Mouse (Mus musculus) liver, embryonic 15.5 days (tissue): ENCODE results near the gene Gm10972. TPM values are rescaled to one million over a fixed set of nuclear protein-coding genes. Genes with fewer than 3 reads are reported as not detected.
"Not testable (repeated sequence)": the region's sequence is repeated elsewhere in the genome, so short reads cannot be mapped to it uniquely, and the experiment has no call there.

Experiments
- ATAC-seq: fragments of 200-750 bp; cut with Nextera tagmentation; 2 replicates; pipeline ENCODE4 v1.8.0; 2017; ENCODE audit warnings: moderate number of reproducible peaks, mild to moderate bottlenecking, moderate library complexity; ENCODE audit not compliant: insufficient read depth
- H3K27ac ChIP-seq: fragments of 300-500 bp; sonication (generic); replicated peaks from 2 replicates; pipeline ENCODE4 v1.5.1; 2015; ENCODE audit warnings: mild to moderate bottlenecking, inconsistent platforms
- H3K27me3 ChIP-seq: fragments of 300-500 bp; sonication (generic); 2 replicates; pipeline ENCODE4 v1.6.1; 2015; ENCODE audit warnings: mild to moderate bottlenecking, inconsistent platforms
- H3K36me3 ChIP-seq: fragments of 300-500 bp; sonication (generic); replicated peaks from 2 replicates; pipeline ENCODE4 v1.6.1; 2015; ENCODE audit warnings: moderate library complexity, mild to moderate bottlenecking, inconsistent platforms
- H3K4me1 ChIP-seq: fragments of 300-500 bp; sonication (generic); replicated peaks from 2 replicates; pipeline ENCODE4 v1.6.1; 2015; ENCODE audit warnings: inconsistent platforms
- H3K4me2 ChIP-seq: fragments of 300-500 bp; sonication (generic); 2 replicates; pipeline ENCODE4 v1.6.1; 2015; ENCODE audit warnings: moderate library complexity, mild to moderate bottlenecking, inconsistent platforms
- H3K4me3 ChIP-seq: fragments of 300-500 bp; sonication (generic); replicated peaks from 2 replicates; pipeline ENCODE4 v1.5.1; 2015; ENCODE audit warnings: mild to moderate bottlenecking, inconsistent platforms
- H3K9ac ChIP-seq: fragments of 300-500 bp; sonication (generic); 2 replicates; pipeline ENCODE4 v1.6.1; 2015; ENCODE audit warnings: moderate library complexity, mild to moderate bottlenecking, inconsistent platforms
- H3K9me3 ChIP-seq: fragments of 300-500 bp; sonication (generic); replicated peaks from 2 replicates; pipeline ENCODE4 v1.6.1; 2016; ENCODE audit warnings: inconsistent platforms
- WGBS: fragments of 180-500 bp; shearing (Covaris S2); methylation state at CpG from one replicate; pipeline ENCODE4 v1.1.7; 2015; ENCODE audit warnings: mixed read lengths; ENCODE audit not compliant: insufficient replicate concordance; 5-methylcytosine and 5-hydroxymethylcytosine counted together
- polyA plus RNA-seq: library from polyadenylated mRNA; unstranded; fragments of >200 nt; fragmentation: Nextera tagmentation; extraction: Ambion mirVana; gene quantifications from 2 replicates; pipeline ENCODE4 v1.2.1, GENCODE M21; 2015

Gene Gm10972
- polyA plus RNA-seq, 1 experiment from 2014 or later, result not detected

DNA sequence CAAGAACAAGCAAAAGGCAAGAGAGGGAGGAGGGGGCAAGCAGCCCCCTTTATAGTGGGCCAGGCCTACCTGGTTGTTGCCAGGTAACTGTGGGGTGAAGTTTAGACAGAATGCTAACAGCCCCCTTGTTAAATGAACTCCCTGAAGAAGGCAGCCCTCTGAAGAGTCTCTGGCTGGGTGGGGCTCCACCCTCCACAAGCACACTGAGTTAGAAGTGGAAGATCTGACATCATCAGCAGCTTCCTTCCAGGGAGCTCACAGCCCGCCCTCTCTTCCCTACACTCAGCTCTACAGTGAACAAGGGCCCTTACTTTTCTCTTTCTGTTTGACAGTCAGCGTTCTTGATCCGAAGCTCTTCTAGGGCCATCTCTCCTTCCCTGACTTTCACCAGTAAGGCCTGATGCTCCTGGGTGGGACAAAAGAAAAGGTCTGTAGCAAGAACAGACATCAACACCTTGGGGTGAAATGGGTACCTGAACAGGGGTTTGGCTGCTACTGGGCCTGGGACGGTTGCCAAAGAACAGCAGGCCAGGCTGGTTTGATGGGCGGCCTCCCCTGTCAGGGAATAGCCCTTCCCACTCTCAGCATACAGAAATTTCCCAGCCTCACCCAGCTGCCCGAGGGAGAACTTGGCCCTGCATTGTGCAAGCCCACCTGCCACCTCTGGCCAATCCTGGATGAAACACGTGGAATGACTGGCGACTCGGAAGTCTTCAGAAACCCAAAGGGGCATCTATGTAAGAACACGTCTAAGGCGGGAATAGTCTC is 21.0 kb upstream of the Gm10972 start:
- peak overlapping the region; percentile 6; the same call in 1 of the 2 replicates for H3K9ac ChIP-seq
- no peak overlapping the region for H3K4me3 ChIP-seq
- no peaks in the 10 kb centered on the region for H3K27me3 ChIP-seq
- H3K27ac ChIP-seq, result peak overlapping the region; percentile 75
- no peaks in the 10 kb centered on the region for H3K9me3 ChIP-seq
- H3K4me2 ChIP-seq, result peak overlapping the region; percentile 44
- peaks cover 21% of the 10 kb centered on the region for H3K36me3 ChIP-seq
- ATAC-seq, result peak; percentile 57
- WGBS, result 74% methylated on average over 11 of the region's 11 CpGs
- H3K4me1 ChIP-seq, result peaks cover 37% of the 10 kb centered on the region

- H3K27ac ChIP-seq, result peak overlapping the region; percentile 75
- H3K9ac ChIP-seq, result peak overlapping the region; percentile 6; the same call in 1 of the 2 replicates
- 65% methylated on average over 10 of the region's 10 CpGs for WGBS
- no peak overlapping the region for H3K4me3 ChIP-seq
- peaks cover 36% of the 10 kb centered on the region for H3K4me1 ChIP-seq
- peak overlapping the region; percentile 44 for H3K4me2 ChIP-seq
- no peaks in the 10 kb centered on the region for H3K9me3 ChIP-seq
- H3K27me3 ChIP-seq, result no peaks in the 10 kb centered on the region
- peak; percentile 89 for ATAC-seq
- H3K36me3 ChIP-seq, result peaks cover 21% of the 10 kb centered on the region
These were observed 20.4 kb upstream of the Gm10972 start for GRCm38 (mm10) chr3:94622550-94622949.

GRCm38 (mm10) chr3:94624281-94624680 is 18.6 kb upstream of the Gm10972 start:
- no peak for ATAC-seq
- 81% methylated on average over 4 of the region's 4 CpGs for WGBS

GRCm38 (mm10) chr3:94628712-94629111 is 14.2 kb upstream of the Gm10972 start:
- no peak overlapping the region for H3K4me2 ChIP-seq
- H3K36me3 ChIP-seq, result 0 out of 2 replicates have a peak, but pooled peaks cover 7% of the 10 kb centered on the region
- ATAC-seq, result no peak
- 79% methylated on average over 5 of the region's 5 CpGs for WGBS
- no peak overlapping the region for H3K4me3 ChIP-seq
- no peak overlapping the region for H3K27ac ChIP-seq
- H3K9ac ChIP-seq, result no peak overlapping the region
- no peaks in the 10 kb centered on the region for H3K9me3 ChIP-seq
- no peaks in the 10 kb centered on the region for H3K27me3 ChIP-seq
- H3K4me1 ChIP-seq, result peaks cover 3% of the 10 kb centered on the region

More at GRCm38 (mm10) chr3:94624281-94624680, 18.6 kb upstream of the Gm10972 start:
- Histone ChIP-seq H3K4me1 (peaks cover 32% of the 10 kb centered on the region), H3K4me3 (no peak overlapping the region), H3K27me3 (no peaks in the 10 kb centered on the region), H3K9ac (no peak overlapping the region), H3K9me3 (no peaks in the 10 kb centered on the region), H3K36me3 (peaks cover 21% of the 10 kb centered on the region), H3K4me2 (no peak overlapping the region), H3K27ac (no peak overlapping the region)

- no peak overlapping the region for H3K27ac ChIP-seq
- no peaks in the 10 kb centered on the region for H3K9me3 ChIP-seq
- no peak for ATAC-seq
- 72% methylated on average over 3 of the region's 3 CpGs for WGBS
- H3K27me3 ChIP-seq, result no peaks in the 10 kb centered on the region
- H3K4me1 ChIP-seq, result no peaks in the 10 kb centered on the region
- H3K9ac ChIP-seq, result no peak overlapping the region
- 0 out of 2 replicates have a peak, but pooled peaks cover 7% of the 10 kb centered on the region for H3K36me3 ChIP-seq
- no peak overlapping the region for H3K4me3 ChIP-seq
- H3K4me2 ChIP-seq, result no peak overlapping the region
These were observed 13.0 kb upstream of the Gm10972 start for GRCm38 (mm10) chr3:94629876-94630275.

DNA sequence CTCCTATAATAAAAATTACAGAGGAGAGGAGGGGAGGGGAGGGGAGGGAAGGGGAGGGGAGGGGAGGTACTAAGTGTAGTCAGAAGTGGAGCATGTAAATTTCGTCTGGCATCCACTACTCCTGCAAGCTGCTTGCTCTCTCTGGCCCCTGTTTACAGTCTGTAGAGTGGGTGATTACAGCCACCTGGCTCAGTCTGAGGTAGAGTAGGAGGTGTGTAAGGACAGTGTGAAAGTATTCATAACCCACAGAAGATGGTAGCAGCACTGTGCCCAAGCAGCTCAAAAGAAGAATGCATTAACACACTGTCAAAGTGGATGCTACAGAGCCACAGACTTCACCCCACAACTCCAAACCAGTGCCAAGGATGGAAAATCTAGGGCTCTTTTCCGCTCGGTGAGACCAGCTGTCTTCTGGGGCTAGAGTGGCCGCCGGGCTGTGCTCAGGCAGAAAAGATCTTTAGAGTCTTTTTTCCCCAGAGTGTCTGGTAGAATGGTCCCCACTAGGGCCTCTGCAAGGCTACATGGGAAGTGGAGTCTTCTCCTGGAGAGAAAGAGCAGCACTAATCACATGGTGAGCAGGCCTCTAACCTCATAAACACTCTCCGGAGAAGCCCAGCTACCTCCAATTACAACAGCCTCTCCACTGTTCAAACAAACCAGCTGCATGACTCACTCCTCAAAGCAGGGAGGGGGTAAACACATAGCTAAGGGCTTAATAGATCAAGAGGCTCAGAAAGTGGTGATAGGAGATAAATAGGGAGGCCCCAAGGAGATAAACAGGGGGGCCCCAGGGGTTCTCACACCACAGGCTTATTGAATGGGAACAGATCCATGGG is 6.1 kb downstream of the Gm10972 start:
- ATAC-seq, result peak; percentile 79
- Histone ChIP-seq H3K9me3 (no peaks in the 10 kb centered on the region), H3K27me3 (no peaks in the 10 kb centered on the region), H3K4me2 (peak overlapping the region; percentile 48), H3K4me3 (no peak overlapping the region), H3K4me1 (peaks cover 32% of the 10 kb centered on the region), H3K27ac (peak overlapping the region; percentile 63), H3K9ac (peak overlapping the region; percentile 26; the same call in 1 of the 2 replicates), H3K36me3 (no peaks in the 10 kb centered on the region)
- WGBS, result 48% methylated on average over 6 of the region's 6 CpGs

DNA sequence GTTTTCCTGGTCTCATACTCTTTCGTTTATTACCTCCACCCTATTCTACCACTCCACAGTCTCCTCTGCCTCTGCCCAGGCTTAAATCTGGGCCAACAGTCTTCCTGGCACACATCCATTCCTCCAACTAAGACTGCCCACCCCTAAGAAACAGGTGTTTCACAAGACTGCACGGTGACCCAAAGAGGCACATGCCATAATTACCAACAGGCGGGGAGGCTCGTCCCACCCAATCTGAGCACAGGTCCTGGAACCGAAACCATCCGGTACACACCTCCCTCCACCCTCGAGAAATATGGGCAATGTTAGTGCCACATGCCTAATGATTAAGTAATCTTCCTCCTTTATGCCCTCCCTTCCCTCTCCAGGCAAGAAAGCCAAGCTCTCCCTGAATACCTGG is 7.5 kb downstream of the Gm10972 start:
- peaks cover 32% of the 10 kb centered on the region for H3K4me1 ChIP-seq
- no peak overlapping the region for H3K4me2 ChIP-seq
- H3K9ac ChIP-seq, result no peak overlapping the region
- ATAC-seq, result no peak
- H3K27me3 ChIP-seq, result no peaks in the 10 kb centered on the region
- H3K36me3 ChIP-seq, result no peaks in the 10 kb centered on the region
- no peak overlapping the region for H3K27ac ChIP-seq
- H3K9me3 ChIP-seq, result no peaks in the 10 kb centered on the region
- WGBS, result 82% methylated on average over 7 of the region's 7 CpGs
- H3K4me3 ChIP-seq, result no peak overlapping the region

DNA sequence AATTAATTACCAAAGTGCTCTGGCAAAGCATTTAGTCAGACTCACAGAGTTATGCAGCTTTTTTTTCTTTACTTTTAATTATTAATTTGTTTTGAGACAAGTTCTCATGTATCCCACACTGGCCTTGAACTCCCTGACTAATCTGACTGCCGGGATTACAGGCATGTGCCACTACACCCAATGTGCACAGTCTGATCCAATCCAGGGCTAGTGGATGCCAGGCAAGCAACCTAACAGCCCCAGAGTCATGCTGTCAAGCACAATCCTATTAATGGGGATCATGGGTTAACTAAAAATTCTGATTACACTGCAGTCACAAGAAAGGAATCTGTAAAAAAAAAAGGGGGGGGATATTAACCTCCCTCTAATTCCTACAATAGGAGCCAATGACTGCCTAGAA is 11.1 kb downstream of the Gm10972 start:
- not testable (repeated sequence) for H3K27me3 ChIP-seq, H3K4me2 ChIP-seq, H3K27ac ChIP-seq, ATAC-seq, H3K9ac ChIP-seq, H3K9me3 ChIP-seq, H3K36me3 ChIP-seq, H3K4me3 ChIP-seq
- H3K4me1 ChIP-seq, result peaks cover 38% of the 10 kb centered on the region
- 56% methylated on average over 1 of the region's 1 CpGs for WGBS

DNA sequence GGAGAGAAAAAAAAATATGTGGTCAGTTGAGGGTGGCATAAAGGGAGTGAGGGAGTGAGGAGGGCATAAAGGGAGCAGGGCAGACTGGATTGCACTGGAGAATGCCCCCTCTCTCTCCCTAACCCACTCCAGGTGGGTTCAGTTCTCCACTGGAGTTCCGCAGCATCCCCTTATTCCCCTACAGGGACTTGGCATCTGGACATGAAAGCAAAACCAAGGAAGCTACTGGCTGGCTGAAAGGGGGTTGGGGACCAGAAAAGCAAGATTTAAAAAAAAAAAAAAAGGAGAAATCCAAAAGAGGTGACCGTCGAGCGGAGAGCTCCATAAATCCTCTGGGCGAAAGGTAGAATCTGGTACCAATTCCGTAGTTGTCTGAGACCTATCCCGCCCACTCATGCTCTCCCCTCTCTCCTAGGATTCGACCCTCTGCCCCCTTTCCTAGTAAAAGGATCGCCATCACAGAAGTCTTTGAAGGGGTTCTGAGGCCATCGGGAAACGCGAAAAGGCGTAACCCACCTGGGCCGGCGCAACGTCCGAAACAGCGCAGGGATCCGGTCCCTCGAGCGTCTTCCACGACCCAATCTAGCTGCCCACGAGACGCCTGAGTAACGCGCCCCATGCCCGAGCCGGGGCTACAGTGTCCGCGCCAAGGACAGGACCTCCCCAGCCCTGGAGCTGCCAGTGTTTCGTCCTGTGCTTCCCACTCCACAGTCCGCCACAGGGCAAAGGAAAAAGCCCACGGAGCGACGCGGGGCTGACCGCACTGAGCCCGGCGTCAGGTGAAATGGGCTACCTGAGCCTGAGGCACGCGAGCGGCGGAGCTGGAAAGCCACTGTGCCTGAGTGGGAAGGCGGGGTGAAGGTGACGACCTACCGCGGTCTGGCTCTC is 15.2 kb downstream of the Gm10972 start:
- H3K27ac ChIP-seq, H3K9me3 ChIP-seq, H3K27me3 ChIP-seq, H3K36me3 ChIP-seq: not testable (repeated sequence)
- peak; percentile 43 for ATAC-seq
- peak overlapping the region; percentile 60 for H3K4me3 ChIP-seq
- H3K4me1 ChIP-seq, result peaks cover 33% of the 10 kb centered on the region
- peak overlapping the region; percentile 58 for H3K9ac ChIP-seq
- H3K4me2 ChIP-seq, result peak overlapping the region; percentile 82
- WGBS, result 5% methylated on average over 26 of the region's 47 CpGs

- peak within 1 kb of the TSS; percentile 82 for H3K4me2 ChIP-seq
- peak; percentile 93 for ATAC-seq
- WGBS, result under 1% methylated on average over 22 of the region's 33 CpGs
- H3K27ac ChIP-seq, result peak within 1 kb of the TSS; percentile 84
- peaks cover 11% of the 10 kb centered on the region; the same call in 1 of the 2 replicates for H3K27me3 ChIP-seq
- H3K9me3 ChIP-seq, H3K36me3 ChIP-seq: not testable (repeated sequence)
- peaks cover 32% of the 10 kb centered on the region for H3K4me1 ChIP-seq
- peak within 1 kb of the TSS; percentile 60 for H3K4me3 ChIP-seq
- peak within 1 kb of the TSS; percentile 58 for H3K9ac ChIP-seq
These were observed 15.8 kb downstream of the Gm10972 start, which contains the start of gene Tuft1 for GRCm38 (mm10) chr3:94658740-94659095. Tuft1 (minus strand) TSS chr3:94658872.
